Mouse (Mus musculus) forebrain, embryonic 16.5 days (tissue): Measurements from ENCODE around the gene Siglecg. TPM values are rescaled to one million over a fixed set of nuclear protein-coding genes. Genes with fewer than 3 reads are reported as not detected.

Source experiments
- ATAC-seq: fragments of 200-750 bp; cut with Nextera tagmentation; 2 replicates; pipeline ENCODE4 v1.8.0; 2017; ENCODE audit warnings: mild to moderate bottlenecking, moderate library complexity
- H3K27ac ChIP-seq: fragments of 300-500 bp; sonication (generic); 2 replicates; pipeline ENCODE4 v1.5.1; 2014; ENCODE audit warnings: low read length, control low read depth
- H3K27me3 ChIP-seq: fragments of 300-500 bp; sonication (generic); replicated peaks from 2 replicates; pipeline ENCODE4 v1.6.1; 2014; ENCODE audit warnings: low read length; ENCODE audit not compliant: control insufficient read depth, insufficient read depth
- H3K36me3 ChIP-seq: fragments of 300-500 bp; sonication (generic); 2 replicates; pipeline ENCODE4 v1.6.1; 2014; ENCODE audit not compliant: control insufficient read depth, insufficient read depth
- H3K4me1 ChIP-seq: fragments of 300-500 bp; sonication (generic); replicated peaks from 2 replicates; pipeline ENCODE4 v1.6.1; 2014; ENCODE audit warnings: low read length; ENCODE audit not compliant: control insufficient read depth, insufficient read depth
- H3K4me2 ChIP-seq: fragments of 300-500 bp; sonication (generic); 2 replicates; pipeline ENCODE4 v1.6.1; 2014; ENCODE audit warnings: mild to moderate bottlenecking, low read length, control low read depth
- H3K4me3 ChIP-seq: fragments of 300-500 bp; sonication (generic); replicated peaks from 2 replicates; pipeline ENCODE4 v1.5.1; 2014; ENCODE audit warnings: mild to moderate bottlenecking, low read length, control low read depth
- H3K9ac ChIP-seq: fragments of 300-500 bp; sonication (generic); replicated peaks from 2 replicates; pipeline ENCODE4 v1.6.1; 2014; ENCODE audit warnings: low read depth, low read length, control low read depth
- H3K9me3 ChIP-seq: fragments of 300-500 bp; sonication (generic); 2 replicates; pipeline ENCODE4 v1.6.1; 2016; ENCODE audit warnings: low read length; ENCODE audit not compliant: control insufficient read depth
- WGBS: fragments of 180-500 bp; shearing (Covaris S2); extraction: QIAGEN DNeasy Blood & Tissue Kit; methylation state at CpG from one replicate; pipeline ENCODE4 v1.1.7; 2014; 5-methylcytosine and 5-hydroxymethylcytosine counted together
- polyA plus RNA-seq: library from polyadenylated mRNA; unstranded; fragments of >200 nt; fragmentation: Nextera tagmentation; extraction: Ambion mirVana; gene quantifications from 2 replicates; pipeline ENCODE4 v1.2.1, GENCODE M21; 2015

The Siglecg gene
- polyA plus RNA-seq, 1 experiment from 2014 or later = not detected

DNA sequence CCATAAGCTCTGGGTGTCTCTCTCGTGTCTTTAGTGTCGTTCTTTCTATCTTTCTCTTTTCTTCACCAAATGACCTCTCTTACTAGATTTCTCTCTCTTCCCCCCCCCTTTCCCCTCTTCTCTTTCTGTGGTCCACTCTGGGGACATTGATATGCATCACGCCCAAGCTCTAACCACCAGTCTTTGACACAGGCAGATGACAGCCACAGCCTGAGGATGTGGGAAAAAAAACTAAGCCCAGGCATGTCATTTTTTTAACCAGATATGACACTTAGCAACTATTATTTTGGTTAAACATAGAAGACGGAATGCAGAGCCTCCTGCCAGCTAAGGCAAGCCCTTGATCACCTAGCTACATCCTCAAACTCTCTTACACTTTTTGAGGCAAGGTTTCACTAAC, 30.6 kb downstream of the Siglecg start:
- Histone ChIP-seq H3K27me3 (no peaks in the 10 kb centered on the region), H3K4me3 (no peak overlapping the region), H3K4me1 (peaks cover 8% of the 10 kb centered on the region), H3K9me3 (no peaks in the 10 kb centered on the region), H3K36me3 (no peaks in the 10 kb centered on the region), H3K9ac (no peak overlapping the region), H3K4me2 (no peak overlapping the region), H3K27ac (no peak overlapping the region)
- WGBS = 80% methylated on average over 4 of the region's 4 CpGs
- no peak for ATAC-seq

DNA sequence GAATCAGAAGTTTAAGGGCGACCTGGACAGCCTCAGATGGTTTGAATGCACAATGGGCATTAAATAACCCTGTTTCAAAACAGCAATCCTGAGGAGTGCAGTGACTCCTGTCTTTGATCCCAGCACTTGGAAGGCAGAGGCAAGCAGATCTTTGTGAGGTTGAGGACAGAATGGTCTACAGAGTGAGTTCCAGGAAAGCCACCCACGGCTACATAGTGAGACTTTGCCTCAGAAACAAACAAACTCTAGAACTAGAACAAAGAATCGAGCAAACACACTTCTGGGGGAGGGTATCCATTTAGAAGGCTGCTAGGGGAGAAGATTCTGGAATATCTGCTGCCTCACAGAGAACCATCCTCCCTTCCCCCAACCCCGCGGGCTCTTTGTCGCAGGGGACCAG, 32.5 kb downstream of the Siglecg start, which contains the start of gene Cldnd2:
TSS of gene Cldnd2 (plus strand) at position 301 of the 400 bp plus-strand sequence.
- WGBS = 82% methylated on average over 6 of the region's 6 CpGs
- ATAC-seq = no peak
- no peaks in the 10 kb centered on the region for H3K9me3 ChIP-seq
- no peaks in the 10 kb centered on the region for H3K27me3 ChIP-seq
- H3K4me2 ChIP-seq = no peak within 1 kb of the TSS
- H3K9ac ChIP-seq = no peak within 1 kb of the TSS
- peaks cover 21% of the 10 kb centered on the region for H3K4me1 ChIP-seq
- no peak within 1 kb of the TSS for H3K4me3 ChIP-seq
- no peak within 1 kb of the TSS for H3K27ac ChIP-seq
- no peaks in the 10 kb centered on the region for H3K36me3 ChIP-seq

DNA sequence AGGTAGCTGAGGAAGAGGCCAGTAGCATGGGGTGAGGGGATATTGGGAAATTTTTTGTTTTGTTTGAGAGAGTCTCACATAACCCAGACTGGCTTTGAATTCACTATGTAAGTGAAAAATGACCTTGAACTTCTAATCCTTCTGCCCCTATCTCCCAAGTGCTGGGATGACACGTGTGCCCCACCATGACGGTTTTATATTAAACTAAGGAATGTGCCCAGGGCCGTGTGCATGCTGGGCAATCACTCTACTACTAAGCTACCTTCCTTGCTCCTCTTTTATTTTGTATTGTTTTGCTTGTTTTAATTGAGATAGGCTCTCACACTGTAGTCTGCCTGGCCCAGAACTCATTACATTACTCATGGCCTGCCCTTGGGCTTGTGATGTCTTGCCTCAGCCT, 33.1 kb downstream of the Siglecg start:
- Histone ChIP-seq H3K4me1 (peaks cover 21% of the 10 kb centered on the region), H3K27ac (no peak overlapping the region), H3K36me3 (no peaks in the 10 kb centered on the region), H3K4me3 (no peak overlapping the region), H3K4me2 (no peak overlapping the region), H3K9me3 (no peaks in the 10 kb centered on the region), H3K9ac (no peak overlapping the region), H3K27me3 (no peaks in the 10 kb centered on the region)
- ATAC-seq = no peak
- WGBS = 83% methylated on average over 3 of the region's 3 CpGs

DNA sequence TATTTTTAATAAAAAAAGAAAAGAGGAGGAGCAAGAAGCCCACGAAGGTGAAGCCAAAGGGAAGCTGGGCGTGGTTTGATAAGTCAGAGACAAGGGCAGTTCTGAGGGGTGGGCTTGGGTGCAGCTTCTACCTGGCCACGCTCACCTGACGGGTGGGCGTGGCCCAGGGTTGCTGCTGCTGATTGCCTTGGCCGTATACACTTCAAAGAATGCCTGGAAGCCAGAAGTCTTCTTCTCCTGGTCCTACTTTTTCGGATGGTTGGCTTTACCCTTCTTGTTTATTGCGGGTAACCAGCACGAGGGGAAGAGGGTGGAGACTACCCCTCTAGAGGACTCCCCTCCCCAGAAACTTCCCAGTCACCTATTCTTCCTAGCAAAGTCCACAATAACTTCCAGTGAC, 34.7 kb downstream of the Siglecg start:
- no peak; the same call in 1 of the 2 replicates for ATAC-seq
- 15% methylated on average over 9 of the region's 9 CpGs for WGBS
- H3K27me3 ChIP-seq = no peaks in the 10 kb centered on the region
- H3K9me3 ChIP-seq = no peaks in the 10 kb centered on the region
- peak overlapping the region; percentile 57 for H3K27ac ChIP-seq
- peaks cover 21% of the 10 kb centered on the region for H3K4me1 ChIP-seq
- peak overlapping the region; percentile 55 for H3K4me3 ChIP-seq
- no peaks in the 10 kb centered on the region for H3K36me3 ChIP-seq
- H3K9ac ChIP-seq = peak overlapping the region; percentile 58
- H3K4me2 ChIP-seq = peak overlapping the region; percentile 72

DNA sequence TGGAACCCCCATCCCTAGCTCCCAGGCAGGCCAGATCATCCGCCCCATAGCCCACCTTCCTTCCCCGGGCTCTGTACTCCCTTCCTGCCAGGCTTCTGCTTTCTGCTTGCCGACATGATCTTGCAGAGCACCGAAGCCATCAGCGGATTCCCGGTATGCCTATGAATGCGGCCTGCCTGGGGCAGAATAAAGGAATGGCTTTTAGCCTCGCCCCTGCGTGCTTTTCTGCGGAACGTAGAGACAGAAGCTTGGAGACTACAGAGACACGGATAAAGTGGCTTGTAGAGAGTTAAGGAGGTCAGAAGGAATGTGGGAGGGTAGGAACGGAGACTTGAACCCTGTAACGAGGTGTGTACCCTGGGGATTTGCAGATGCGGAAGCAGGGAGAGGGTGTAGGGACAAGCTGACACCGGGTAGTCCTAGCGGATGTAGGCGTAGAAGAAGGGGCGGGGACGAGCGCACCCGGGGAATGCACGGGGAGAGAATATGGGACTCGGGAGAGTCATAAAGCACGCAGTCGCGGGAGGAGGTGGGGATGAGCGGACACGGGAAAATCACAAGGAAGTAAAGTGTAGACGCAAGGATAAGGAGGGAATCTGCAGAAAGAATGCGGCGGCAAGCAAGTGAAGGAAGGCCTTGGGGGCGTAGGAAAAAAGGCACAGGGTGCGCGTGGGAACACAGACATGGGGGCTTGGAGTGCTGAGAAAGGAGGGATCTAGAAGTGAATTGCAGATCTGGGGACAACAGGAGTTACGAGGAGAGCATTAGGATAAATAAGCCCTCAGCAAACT, 35.3 kb downstream of the Siglecg start:
- H3K4me1 ChIP-seq = peaks cover 21% of the 10 kb centered on the region
- H3K9ac ChIP-seq = peak overlapping the region; percentile 58
- no peaks in the 10 kb centered on the region for H3K27me3 ChIP-seq
- peak overlapping the region; percentile 55 for H3K4me3 ChIP-seq
- WGBS = under 1% methylated on average over 36 of the region's 36 CpGs
- no peaks in the 10 kb centered on the region for H3K36me3 ChIP-seq
- peak overlapping the region; percentile 72 for H3K4me2 ChIP-seq
- peak; percentile 84 for ATAC-seq
- H3K27ac ChIP-seq = peak overlapping the region; percentile 57
- H3K9me3 ChIP-seq = no peaks in the 10 kb centered on the region

DNA sequence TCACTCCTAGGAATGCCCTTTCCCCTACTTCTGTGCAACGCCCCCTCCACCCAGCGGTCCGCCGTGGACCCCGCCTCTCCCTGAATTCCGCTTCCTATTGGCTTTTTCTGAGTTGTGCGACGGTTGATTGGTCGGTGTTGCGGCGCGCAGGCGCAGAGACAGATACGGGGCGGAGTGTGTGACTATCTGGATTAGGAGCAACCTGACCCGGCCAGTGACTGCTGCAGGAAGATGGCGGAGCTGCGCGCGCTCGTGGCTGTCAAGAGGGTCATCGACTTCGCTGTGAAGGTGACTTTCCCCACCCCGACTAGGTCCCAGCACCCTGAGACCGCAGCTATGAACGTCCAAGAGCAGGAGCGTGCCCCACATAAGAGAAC, 35.9 kb downstream of the Siglecg start, which contains the start of the genes Etfb and Gm45233:
TSS of gene Etfb (plus strand) at position 167 of the 377 bp plus-strand sequence.
TSS of gene Gm45233 (plus strand) at position 212 of the 377 bp plus-strand sequence.
- H3K9ac ChIP-seq = peak within 1 kb of the TSS; percentile 62
- H3K36me3 ChIP-seq = no peaks in the 10 kb centered on the region
- H3K9me3 ChIP-seq = no peaks in the 10 kb centered on the region
- H3K4me3 ChIP-seq = peak within 1 kb of the TSS; percentile 55
- H3K4me2 ChIP-seq = peak within 1 kb of the TSS; percentile 72
- under 1% methylated on average over 27 of the region's 27 CpGs for WGBS
- peak; percentile 98 for ATAC-seq
- peaks cover 21% of the 10 kb centered on the region for H3K4me1 ChIP-seq
- H3K27ac ChIP-seq = peak within 1 kb of the TSS; percentile 57
- no peaks in the 10 kb centered on the region for H3K27me3 ChIP-seq

DNA sequence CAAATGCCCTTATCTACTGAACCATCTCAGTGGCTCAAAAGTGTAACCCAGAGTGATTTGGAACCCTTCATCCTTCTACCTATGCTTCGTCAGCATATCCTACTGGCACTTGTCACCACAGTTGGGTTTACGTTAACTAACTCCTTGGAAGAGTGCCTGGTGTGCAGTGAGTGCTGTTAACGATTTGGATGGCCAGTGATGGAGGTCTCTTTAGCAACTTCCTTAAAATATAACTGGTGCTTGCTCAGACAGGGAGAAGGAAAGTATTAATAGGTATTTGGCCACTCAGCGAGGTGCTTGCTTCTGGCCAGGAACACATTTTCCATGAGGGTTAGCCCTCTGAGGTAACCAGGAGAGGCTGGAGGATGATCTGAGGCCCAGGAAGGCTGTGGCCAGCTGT, 39.8 kb downstream of the Siglecg start:
- H3K4me2 ChIP-seq = no peak overlapping the region
- no peaks in the 10 kb centered on the region for H3K9me3 ChIP-seq
- no peaks in the 10 kb centered on the region for H3K27me3 ChIP-seq
- WGBS = 85% methylated on average over 4 of the region's 4 CpGs
- H3K27ac ChIP-seq = no peak overlapping the region
- no peaks in the 10 kb centered on the region for H3K36me3 ChIP-seq
- H3K9ac ChIP-seq = no peak overlapping the region
- no peak overlapping the region for H3K4me3 ChIP-seq
- peaks cover 16% of the 10 kb centered on the region for H3K4me1 ChIP-seq
- ATAC-seq = no peak

DNA sequence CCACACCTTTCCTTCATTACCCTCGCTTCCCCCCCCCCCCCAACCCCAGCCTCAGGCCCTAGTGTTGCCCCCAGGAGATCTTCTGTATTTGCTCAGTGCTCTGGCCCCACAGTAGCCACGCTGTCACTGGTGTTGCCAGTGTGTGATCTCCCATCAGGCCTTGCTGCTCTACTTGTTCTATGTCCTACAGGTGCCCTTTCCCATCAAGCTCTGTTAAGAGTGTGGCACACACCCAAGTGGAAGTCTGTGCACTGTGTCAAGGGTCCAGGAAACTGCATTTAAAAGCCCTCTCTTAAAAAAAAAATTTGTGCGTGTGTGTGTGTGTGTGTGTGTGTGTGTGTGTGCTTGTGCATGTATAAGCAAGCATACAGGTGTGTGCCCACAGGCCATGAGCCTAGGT, 40.2 kb downstream of the Siglecg start:
- H3K36me3 ChIP-seq = no peaks in the 10 kb centered on the region
- 91% methylated on average over 2 of the region's 3 CpGs for WGBS
- H3K9me3 ChIP-seq = no peaks in the 10 kb centered on the region
- no peak overlapping the region for H3K4me2 ChIP-seq
- no peak overlapping the region for H3K4me3 ChIP-seq
- no peak overlapping the region for H3K27ac ChIP-seq
- ATAC-seq = no peak
- H3K27me3 ChIP-seq = no peaks in the 10 kb centered on the region
- H3K9ac ChIP-seq = no peak overlapping the region
- peaks cover 12% of the 10 kb centered on the region for H3K4me1 ChIP-seq

DNA sequence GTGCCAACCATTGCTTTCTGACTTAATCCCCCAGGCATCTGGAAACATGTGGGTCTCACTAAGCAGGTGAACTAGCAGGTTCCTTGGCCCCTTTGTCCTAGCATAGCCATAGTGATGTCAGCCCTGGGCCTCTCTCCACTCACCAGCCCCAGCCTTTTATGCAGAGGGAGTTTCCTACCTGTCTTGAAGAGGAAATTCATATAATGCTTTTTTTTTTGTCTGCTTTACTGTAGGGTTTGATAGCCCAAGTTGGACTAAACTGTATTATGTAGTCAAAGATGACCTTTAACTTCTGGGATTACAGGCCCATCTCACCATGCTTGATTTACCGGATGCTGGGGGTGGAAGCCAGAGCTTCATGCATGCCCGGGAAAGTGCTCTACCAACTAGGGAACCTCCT, 41.8 kb downstream of the Siglecg start:
- Histone ChIP-seq H3K4me3 (no peak overlapping the region), H3K27ac (no peak overlapping the region), H3K9me3 (no peaks in the 10 kb centered on the region), H3K4me2 (no peak overlapping the region), H3K36me3 (peaks cover 5% of the 10 kb centered on the region; the same call in 1 of the 2 replicates), H3K9ac (no peak overlapping the region), H3K27me3 (no peaks in the 10 kb centered on the region), H3K4me1 (peaks cover 5% of the 10 kb centered on the region)
- no peak for ATAC-seq
- 98% methylated on average over 2 of the region's 2 CpGs for WGBS
